Mouse (Mus musculus) cerebral cortex, adult 2 months (tissue): ENCODE data around the gene Zdhhc11.

Source experiments
- WGBS: fragments of 180-500 bp; shearing (Covaris S2); methylation state at CpG from one replicate; pipeline ENCODE4 v1.1.7; 2018; 5-methylcytosine and 5-hydroxymethylcytosine counted together

The Zdhhc11 gene

DNA sequence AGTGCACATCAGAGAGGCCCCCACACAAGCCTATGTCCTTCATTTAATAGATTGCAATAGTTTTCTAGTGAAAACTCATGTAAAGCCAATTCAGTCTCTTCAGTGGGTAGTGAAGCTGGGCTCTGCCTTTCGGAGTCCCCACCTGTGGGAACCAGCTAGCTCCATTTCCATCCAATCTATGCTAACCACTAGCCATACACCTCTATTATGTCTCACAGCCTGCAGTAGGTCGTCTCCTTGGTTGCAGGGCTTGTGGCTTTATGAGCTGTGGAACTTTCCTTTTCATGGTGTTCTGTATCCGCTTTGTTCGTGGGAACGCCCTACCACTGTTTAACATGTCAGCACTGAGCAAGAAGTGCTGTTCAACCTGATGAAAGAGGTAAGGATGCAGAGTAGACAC, at the start of gene Zdhhc11:
Gene Zdhhc11, plus strand, starts transcription at position 301 of the 400 bp plus-strand sequence.
- 92% methylated on average over 5 of the region's 5 CpGs for WGBS

DNA sequence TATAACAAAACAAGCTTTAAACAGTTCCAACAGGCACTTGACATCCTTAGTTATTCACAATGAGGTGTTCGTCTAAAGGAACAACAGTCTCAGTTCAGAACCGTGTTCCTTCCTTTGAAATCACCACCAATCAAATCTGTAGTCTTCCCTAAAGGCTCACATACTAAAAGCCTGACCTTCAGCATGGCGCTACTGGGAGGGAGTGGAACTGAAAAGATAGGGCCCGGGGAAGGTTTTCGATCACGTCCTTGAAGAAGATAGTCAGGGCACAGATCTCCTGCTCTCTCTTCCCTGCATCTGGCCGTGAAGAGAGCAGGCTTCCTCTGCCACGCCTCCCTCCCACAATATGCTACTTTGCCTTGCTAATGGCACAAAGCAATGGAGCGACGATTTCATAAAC, 31.4 kb upstream of the Zdhhc11 start:
- 88% methylated on average over 10 of the region's 10 CpGs for WGBS

DNA sequence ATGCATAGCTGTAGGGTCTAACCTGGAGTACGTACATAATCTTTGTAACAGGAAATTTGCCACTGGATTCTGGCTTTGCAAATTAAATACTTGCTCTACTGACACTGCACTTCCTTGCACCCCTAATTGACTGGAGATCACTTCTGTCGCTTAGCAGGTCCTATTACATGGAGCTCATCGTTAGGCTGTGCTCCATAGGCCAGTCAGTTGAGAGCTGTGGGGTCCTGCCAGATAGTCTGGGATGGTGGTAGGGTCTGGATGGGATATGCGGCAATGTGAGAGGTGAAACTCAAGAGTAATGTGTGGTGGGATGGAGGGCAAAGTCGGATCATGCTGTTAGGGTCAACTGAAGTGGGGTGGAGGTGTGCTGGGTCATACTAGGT, 26.7 kb upstream of the Zdhhc11 start:
- WGBS: 15% methylated on average over 5 of the region's 5 CpGs

- WGBS: 1% methylated on average over 81 of the region's 82 CpGs
These were observed 26.1 kb upstream of the Zdhhc11 start, which contains the start of the genes Trip13 and Brd9 for GRCm38 (mm10) chr13:73937321-73938176. Gene Trip13 (minus strand): TSS chr13:73937784. Gene Brd9 (plus strand): TSS chr13:73937811.

DNA sequence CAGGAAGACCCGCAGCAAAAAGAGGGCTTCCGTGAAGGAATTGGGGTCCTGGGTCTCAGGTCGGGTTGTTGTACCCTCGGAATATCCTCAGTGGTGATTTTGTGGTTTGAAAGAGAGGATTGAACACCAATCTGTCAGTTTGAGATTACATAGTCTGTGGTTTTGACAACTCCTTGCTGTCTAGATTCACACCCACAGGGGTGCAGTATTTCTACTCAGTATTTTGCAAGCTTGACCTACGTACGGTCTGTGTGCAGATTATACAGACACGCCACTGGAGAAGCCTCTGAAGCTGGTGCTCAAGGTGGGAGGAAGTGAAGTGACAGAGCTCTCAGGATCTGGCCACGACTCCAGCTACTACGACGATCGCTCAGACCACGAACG, 25.5 kb upstream of the Zdhhc11 start:
- WGBS: 14% methylated on average over 13 of the region's 13 CpGs

GRCm38 (mm10) chr13:73939101-73939500, 24.6 kb upstream of the Zdhhc11 start:
- WGBS: 95% methylated on average over 5 of the region's 5 CpGs

GRCm38 (mm10) chr13:73944606-73945005, 19.0 kb upstream of the Zdhhc11 start:
- 96% methylated on average over 9 of the region's 9 CpGs for WGBS

DNA sequence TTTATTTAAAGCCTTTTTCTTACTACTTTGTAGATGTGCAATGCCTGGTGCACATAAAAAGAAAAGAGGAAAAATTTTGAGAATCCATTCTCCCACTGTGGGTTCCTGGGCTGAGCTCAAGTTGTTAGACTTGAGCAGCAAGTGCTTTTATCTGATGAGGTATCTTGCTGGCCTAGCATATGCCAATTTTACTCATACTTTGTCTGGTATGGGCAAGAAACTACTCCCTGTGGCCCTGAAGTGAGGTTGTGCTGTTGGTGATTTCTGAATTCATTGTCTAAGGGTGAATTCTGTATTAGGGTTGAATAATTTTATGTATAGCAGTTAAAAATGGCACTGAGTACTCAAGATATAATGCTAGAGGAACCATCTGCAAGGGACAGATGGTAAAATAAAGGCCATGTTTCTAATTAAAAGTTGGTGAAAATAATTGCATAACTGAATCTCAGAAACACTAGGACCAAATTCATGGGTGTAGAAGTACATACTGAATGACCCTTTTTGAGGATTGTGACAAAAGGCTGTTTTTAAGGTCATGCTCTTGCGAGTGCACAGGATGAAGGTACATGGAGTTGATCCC, 10.0 kb upstream of the Zdhhc11 start:
- 78% methylated on average over 1 of the region's 1 CpGs for WGBS

- WGBS: 75% methylated on average over 6 of the region's 6 CpGs
These were observed 9.0 kb upstream of the Zdhhc11 start for GRCm38 (mm10) chr13:73954666-73955065.

GRCm38 (mm10) chr13:73955531-73955930, 8.1 kb upstream of the Zdhhc11 start:
- WGBS: 84% methylated on average over 5 of the region's 5 CpGs

- WGBS: 56% methylated on average over 10 of the region's 10 CpGs
These were observed 3.5 kb upstream of the Zdhhc11 start for GRCm38 (mm10) chr13:73960117-73960652.

DNA sequence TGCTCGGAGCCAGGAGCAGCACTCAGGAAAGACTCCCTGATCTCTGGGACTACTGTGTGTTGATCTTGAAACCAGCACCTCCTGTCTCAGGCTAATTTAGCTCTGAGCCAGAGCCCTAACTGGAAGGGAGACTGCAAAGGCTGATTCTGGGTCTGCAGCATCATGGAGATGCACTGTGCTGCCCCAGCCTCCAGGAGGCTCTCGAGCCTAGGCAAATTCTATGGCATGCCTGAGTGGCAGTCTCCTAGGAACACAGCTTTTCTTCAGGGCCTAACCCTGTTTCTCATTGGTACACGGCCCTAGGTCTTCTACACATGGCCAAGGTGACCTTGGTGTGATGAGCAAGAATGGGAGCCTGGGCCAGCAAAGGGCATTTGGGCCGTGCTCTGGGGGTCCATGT, 2.5 kb upstream of the Zdhhc11 start:
- WGBS: 65% methylated on average over 4 of the region's 4 CpGs

- 36% methylated on average over 12 of the region's 12 CpGs for WGBS
These were observed 7.1 kb downstream of the Zdhhc11 start for GRCm38 (mm10) chr13:73970545-73971448.

- 93% methylated on average over 3 of the region's 3 CpGs for WGBS
These were observed 10.9 kb downstream of the Zdhhc11 start for GRCm38 (mm10) chr13:73974523-73974922.

DNA sequence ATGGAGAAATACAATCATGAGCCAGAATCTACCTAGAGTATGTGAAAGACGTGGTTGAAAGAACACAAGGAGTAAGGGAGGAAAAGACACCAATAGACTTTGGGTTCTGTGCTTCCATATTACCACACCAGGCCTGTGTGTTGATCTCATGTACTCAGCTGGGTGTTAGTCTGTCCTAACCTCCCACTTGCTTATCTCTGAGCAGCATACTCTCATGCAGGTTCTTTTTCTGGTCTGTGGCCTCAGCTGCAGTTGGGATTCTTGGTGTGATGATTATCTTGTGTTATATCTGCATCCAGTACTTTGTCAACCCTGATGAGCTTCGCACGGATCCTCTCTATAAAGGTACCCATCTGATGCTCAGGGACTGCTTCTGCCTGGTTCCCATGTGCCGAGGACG, 13.3 kb downstream of the Zdhhc11 start:
- 99% methylated on average over 5 of the region's 5 CpGs for WGBS

DNA sequence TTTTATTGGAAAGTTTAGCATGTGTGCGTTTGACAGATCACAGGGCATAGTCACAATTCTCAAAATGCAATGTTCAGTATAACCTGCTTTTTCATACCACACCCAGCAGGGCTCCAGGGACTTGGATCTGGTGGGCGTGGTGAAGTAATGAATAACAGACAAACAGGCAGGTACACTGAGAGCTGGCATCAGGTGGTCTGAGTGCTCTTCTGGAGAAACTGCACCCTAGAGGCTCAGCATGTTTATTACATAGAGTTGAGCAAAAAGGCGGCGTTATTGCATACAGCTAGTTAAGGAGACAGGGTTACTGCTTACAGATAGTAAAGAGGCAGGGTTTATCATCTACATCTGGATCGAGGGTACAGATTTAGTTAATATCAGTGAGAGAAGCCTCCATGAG, 26.7 kb downstream of the Zdhhc11 start:
- 81% methylated on average over 5 of the region's 5 CpGs for WGBS

- WGBS: 77% methylated on average over 2 of the region's 2 CpGs
These were observed 27.1 kb downstream of the Zdhhc11 start for GRCm38 (mm10) chr13:73990761-73991160.

DNA sequence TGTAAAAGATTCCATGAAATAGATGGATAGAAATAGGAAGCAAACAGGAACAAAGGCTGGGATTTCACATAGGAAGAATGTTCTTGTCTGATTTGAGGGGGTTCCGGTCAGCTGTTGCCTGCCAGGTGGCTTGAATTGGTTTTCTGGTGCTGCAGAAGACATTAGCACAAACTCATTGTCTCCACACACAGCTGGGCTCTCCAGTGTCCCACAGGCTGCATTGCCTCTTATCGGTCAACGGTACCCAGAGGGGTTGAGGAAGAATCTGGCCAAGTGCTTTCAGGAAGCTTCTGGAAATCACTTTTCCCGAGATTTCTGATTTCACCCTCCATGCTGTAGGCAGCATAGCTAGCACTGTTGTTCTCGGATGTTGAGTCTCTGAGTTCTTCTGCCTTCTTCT, 27.6 kb downstream of the Zdhhc11 start:
- 86% methylated on average over 5 of the region's 5 CpGs for WGBS

DNA sequence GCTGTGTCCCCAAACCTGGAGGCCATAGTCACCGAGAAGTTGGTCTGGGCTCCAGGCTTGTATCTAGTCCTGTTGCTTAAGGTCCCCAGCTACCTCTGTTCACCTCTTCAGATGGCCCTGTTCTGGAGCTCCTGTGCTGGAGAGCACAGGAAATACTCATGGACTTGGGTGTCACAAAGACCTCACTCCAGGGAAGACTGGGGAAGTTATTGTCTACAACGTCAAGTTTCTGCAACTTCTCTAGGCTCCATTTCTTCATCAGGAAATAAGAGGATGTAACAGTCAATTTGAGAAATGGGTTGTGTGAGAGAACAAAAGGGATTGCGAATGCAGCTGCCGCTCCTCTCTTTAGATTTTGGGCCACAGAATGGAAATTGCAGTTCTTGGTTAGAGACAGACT, 32.8 kb downstream of the Zdhhc11 start:
- WGBS: 89% methylated on average over 4 of the region's 4 CpGs

DNA sequence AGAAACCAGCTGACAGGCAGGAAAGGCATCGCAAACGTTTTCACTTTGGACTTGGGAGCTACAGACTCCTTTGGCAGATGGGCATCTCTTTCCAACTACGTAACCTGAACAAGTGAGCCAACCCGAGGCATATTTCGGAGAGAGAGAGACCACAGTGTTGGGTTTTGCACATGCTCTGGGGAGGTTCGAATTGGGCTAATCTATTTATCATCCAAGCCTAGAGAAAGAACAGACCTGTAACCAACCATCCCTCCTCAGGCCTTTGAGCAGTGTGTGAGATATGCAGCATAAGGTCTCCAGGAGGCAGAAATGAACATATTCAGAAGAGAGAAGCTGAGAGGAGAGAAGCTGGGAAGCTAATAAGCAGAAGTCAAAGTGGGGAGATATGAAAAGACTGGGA, 37.3 kb downstream of the Zdhhc11 start:
- 49% methylated on average over 6 of the region's 6 CpGs for WGBS

GRCm38 (mm10) chr13:74001492-74001891, 37.8 kb downstream of the Zdhhc11 start:
- WGBS: 59% methylated on average over 4 of the region's 4 CpGs

GRCm38 (mm10) chr13:74006881-74007280, 43.2 kb downstream of the Zdhhc11 start:
- WGBS: 94% methylated on average over 4 of the region's 4 CpGs
